Mouse (Mus musculus): ENCODE data around the gene Arf3. TPM values are rescaled to one million over a fixed set of nuclear protein-coding genes. Genes with fewer than 3 reads are reported as not detected.

Arf3 gene
- polyA plus RNA-seq, 1 experiment = 0.14 TPM

DNA sequence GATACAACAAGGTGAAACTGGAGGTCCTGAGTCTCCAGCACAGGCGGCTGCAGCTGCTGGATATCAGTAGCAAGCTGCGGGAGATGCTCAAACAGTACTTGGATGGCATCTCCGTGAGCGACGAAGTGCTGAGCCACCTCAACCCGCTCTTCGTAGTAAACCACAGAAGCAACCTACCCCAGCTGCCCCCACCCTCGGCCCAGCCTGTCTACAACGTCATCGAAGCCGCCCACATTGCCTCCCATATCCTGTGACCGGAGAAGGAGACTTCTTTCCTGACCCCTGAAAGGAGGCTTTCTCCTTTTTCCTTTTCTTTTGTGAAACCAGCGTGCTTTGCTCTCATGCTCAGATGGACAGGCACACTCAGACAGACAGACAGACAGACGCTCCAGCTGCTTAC lies 40.2 kb downstream of the Arf3 start:
- Histone ChIP-seq H3K4me3 (replicated peaks) (no peak overlapping the region), H3K36me3 (ENCODE audit: control insufficient read depth) (no peaks in the 10 kb centered on the region), H3K27me3 (ENCODE audit: control insufficient read depth) (peaks cover 47% of the 10 kb centered on the region), H3K9me3 (ENCODE audit: control insufficient read depth, low read length) (no peaks in the 10 kb centered on the region), H3K4me1 (ENCODE audit: control insufficient read depth) (peaks cover 7% of the 10 kb centered on the region)
- TF ChIP-seq GATA1 (IDR thresholded peaks at IDR 0.05; ENCODE audit: low read length) (no peak), TAL1 (IDR thresholded peaks at IDR 0.05; ENCODE audit: low read length) (no peak)

DNA sequence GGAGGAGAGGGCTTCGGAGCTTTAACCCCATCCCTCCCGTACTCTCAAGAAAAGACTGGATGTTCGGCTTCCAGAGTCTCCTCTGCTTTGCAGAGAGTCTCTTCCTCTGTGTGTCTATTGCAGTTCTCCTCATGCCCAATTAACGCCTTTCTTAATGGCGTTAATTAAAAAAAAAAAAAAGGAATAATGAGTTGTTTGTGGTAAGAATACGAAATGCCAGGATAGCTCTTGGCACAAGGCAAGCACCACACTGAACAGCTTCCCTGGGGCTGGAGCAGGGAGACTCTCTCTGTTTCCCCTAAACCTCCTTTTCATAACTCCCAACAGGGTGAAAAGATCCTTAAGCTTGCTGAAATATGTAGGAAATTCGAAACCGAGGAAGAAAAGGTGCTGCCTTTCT lies 40.8 kb downstream of the Arf3 start:
- peaks cover 43% of the 10 kb centered on the region for H3K27me3 ChIP-seq (ENCODE audit: control insufficient read depth)
- no peaks in the 10 kb centered on the region for H3K36me3 ChIP-seq (ENCODE audit: control insufficient read depth)
- no peaks in the 10 kb centered on the region for H3K9me3 ChIP-seq (ENCODE audit: control insufficient read depth, low read length)
- peaks cover under 1% of the 10 kb centered on the region; the same call in 1 of the 2 replicates for H3K4me1 ChIP-seq (ENCODE audit: control insufficient read depth)
- TF ChIP-seq GATA1 (IDR thresholded peaks at IDR 0.05; ENCODE audit: low read length) = no peak
- TF ChIP-seq TAL1 (IDR thresholded peaks at IDR 0.05; ENCODE audit: low read length) = no peak
- H3K4me3 ChIP-seq (replicated peaks) = no peak overlapping the region

DNA sequence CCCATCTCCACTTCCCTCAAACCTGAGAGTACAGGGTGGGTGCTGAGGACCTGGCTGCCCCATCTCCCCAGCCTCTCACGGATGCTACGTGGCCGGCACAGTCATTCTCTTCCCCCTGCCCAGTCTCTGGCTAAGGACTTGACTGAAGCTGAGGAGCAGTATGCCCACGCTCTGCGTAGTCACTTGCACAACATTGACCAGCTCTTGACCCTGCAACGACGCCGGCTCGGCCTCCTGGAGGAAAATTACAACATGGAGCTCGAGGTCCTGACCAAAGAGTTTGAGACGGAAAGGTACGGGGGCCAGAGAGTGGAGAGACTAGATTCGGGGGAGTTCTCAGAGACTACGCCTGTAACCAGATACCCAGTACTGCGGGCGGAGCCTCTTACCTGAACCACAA lies 45.7 kb downstream of the Arf3 start:
- no peak for TF ChIP-seq TAL1 (IDR thresholded peaks at IDR 0.05; ENCODE audit: low read length)
- no peak for TF ChIP-seq GATA1 (IDR thresholded peaks at IDR 0.05; ENCODE audit: low read length)
- Histone ChIP-seq H3K36me3 (ENCODE audit: control insufficient read depth) (no peaks in the 10 kb centered on the region), H3K9me3 (ENCODE audit: control insufficient read depth, low read length) (no peaks in the 10 kb centered on the region), H3K4me3 (replicated peaks) (no peak overlapping the region), H3K27me3 (ENCODE audit: control insufficient read depth) (peaks cover 16% of the 10 kb centered on the region), H3K4me1 (ENCODE audit: control insufficient read depth) (no peaks in the 10 kb centered on the region)

DNA sequence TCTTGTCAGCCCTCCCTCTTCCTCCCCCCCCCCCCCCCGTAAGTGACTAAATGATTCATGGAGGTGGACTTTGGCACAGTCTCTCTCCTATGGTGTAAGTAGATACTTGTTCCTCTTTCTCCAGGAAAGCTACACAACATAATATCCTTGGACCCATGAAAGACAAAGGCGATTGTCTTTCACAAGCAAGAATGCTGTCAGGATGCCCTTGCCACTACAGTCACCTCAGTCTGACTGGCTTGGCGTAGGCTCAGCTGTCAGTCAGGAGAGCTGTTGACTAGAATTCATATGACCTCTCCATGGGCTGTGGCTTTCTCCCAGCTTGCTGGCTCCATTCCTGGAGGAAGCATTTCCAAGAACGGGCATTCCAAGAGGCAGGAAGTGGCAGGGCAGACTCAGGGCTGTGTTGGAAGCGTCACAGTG lies 48.8 kb downstream of the Arf3 start:
- Histone ChIP-seq H3K9me3 (ENCODE audit: control insufficient read depth, low read length) (no peaks in the 10 kb centered on the region), H3K36me3 (ENCODE audit: control insufficient read depth) (no peaks in the 10 kb centered on the region), H3K4me1 (ENCODE audit: control insufficient read depth) (no peaks in the 10 kb centered on the region), H3K4me3 (replicated peaks) (no peak overlapping the region), H3K27me3 (ENCODE audit: control insufficient read depth) (peaks cover 8% of the 10 kb centered on the region)
- no peak for TF ChIP-seq TAL1 (IDR thresholded peaks at IDR 0.05; ENCODE audit: low read length)
- TF ChIP-seq GATA1 (IDR thresholded peaks at IDR 0.05; ENCODE audit: low read length) = no peak

DNA sequence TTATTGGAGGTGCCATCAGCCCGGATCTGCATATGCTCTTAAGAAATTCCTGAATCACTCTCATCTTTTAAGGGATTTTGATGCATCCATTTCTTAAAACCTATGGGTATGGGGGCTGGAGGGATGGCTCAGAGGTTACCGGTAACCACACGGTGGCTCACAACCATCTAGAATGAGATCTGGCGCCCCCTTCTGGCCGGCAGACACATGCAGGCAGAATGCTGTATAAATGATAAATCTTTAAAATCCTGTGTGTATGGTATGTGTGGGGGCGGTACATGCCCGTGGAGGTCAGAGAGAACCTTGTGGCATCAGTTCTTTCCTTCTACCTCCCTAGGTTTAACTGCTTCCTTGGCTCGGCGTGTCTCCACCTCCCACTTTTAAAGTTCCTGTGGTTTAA lies 52.6 kb downstream of the Arf3 start:
- Histone ChIP-seq H3K4me1 (ENCODE audit: control insufficient read depth) (peaks cover 3% of the 10 kb centered on the region), H3K27me3 (ENCODE audit: control insufficient read depth) (peaks cover 24% of the 10 kb centered on the region), H3K36me3 (ENCODE audit: control insufficient read depth) (no peaks in the 10 kb centered on the region), H3K4me3 (replicated peaks) (no peak overlapping the region), H3K9me3 (ENCODE audit: control insufficient read depth, low read length) (no peaks in the 10 kb centered on the region)
- TF ChIP-seq GATA1 (IDR thresholded peaks at IDR 0.05; ENCODE audit: low read length) = no peak
- no peak for TF ChIP-seq TAL1 (IDR thresholded peaks at IDR 0.05; ENCODE audit: low read length)

DNA sequence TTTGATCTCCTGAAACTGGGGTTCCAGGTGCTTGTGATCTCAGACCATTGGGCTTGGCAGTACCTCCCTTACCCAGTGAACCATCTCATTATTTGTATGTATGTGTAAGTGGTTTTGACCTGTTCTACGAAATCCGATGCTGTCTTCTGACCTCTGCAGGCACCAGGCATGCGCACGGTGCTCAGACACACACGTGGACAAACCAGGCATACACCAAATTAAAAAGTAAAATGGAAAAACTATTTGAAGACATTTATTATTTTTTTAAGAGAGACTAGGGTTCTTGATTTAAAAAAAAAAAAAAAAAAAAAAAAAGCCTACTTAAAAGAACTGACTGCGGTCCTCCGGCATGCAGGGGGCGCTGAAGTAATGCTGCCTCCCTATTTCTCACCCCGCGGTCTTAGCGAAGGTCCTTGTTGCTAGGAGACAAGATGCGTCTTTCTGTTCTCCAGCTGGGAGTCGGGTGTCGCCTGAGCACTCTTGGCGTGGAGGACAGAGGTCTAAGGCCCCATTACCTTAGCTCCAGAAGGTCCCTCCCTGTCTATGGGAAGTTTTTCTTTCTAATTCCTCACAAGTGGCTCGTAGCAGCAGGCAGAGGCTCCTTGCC lies 55.1 kb downstream of the Arf3 start, which contains the start of gene Ccdc65:
TSS of gene Ccdc65 (plus strand) at position 442 of the 607 bp plus-strand sequence.
- Histone ChIP-seq H3K4me3 (replicated peaks) (peak within 1 kb of the TSS; percentile 27), H3K4me1 (ENCODE audit: control insufficient read depth) (peaks cover 3% of the 10 kb centered on the region), H3K36me3 (ENCODE audit: control insufficient read depth) (no peaks in the 10 kb centered on the region), H3K27me3 (ENCODE audit: control insufficient read depth) (peaks cover 45% of the 10 kb centered on the region), H3K9me3 (ENCODE audit: control insufficient read depth, low read length) (no peaks in the 10 kb centered on the region)
- no peak for TF ChIP-seq TAL1 (IDR thresholded peaks at IDR 0.05; ENCODE audit: low read length)
- no peak for TF ChIP-seq GATA1 (IDR thresholded peaks at IDR 0.05; ENCODE audit: low read length)

DNA sequence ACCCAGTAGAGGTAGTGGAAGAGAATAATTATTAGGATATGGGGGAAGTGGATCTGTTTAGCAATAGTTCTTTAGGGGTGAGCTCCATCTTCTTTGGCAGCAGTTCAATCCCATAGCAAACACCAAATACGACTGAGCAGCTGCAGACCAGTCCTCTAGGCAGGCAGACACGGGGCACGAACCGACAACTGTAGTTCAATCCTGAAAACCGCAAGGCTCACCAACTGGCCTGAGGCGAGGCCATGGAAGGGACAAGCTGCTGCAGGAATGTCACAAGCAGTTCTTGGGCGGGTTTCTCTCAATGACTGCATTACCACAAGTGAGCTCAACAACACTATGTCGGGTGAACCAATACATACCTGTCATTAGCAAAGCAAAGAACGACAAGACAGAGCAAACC lies 58.7 kb downstream of the Arf3 start:
- Histone ChIP-seq H3K4me1 (ENCODE audit: control insufficient read depth) (peaks cover 6% of the 10 kb centered on the region), H3K4me3 (replicated peaks) (no peak overlapping the region), H3K36me3 (ENCODE audit: control insufficient read depth) (no peaks in the 10 kb centered on the region), H3K27me3 (ENCODE audit: control insufficient read depth) (peaks cover 79% of the 10 kb centered on the region), H3K9me3 (ENCODE audit: control insufficient read depth, low read length) (no peaks in the 10 kb centered on the region)
- TF ChIP-seq TAL1 (IDR thresholded peaks at IDR 0.05; ENCODE audit: low read length) (no peak), GATA1 (IDR thresholded peaks at IDR 0.05; ENCODE audit: low read length) (no peak)

DNA sequence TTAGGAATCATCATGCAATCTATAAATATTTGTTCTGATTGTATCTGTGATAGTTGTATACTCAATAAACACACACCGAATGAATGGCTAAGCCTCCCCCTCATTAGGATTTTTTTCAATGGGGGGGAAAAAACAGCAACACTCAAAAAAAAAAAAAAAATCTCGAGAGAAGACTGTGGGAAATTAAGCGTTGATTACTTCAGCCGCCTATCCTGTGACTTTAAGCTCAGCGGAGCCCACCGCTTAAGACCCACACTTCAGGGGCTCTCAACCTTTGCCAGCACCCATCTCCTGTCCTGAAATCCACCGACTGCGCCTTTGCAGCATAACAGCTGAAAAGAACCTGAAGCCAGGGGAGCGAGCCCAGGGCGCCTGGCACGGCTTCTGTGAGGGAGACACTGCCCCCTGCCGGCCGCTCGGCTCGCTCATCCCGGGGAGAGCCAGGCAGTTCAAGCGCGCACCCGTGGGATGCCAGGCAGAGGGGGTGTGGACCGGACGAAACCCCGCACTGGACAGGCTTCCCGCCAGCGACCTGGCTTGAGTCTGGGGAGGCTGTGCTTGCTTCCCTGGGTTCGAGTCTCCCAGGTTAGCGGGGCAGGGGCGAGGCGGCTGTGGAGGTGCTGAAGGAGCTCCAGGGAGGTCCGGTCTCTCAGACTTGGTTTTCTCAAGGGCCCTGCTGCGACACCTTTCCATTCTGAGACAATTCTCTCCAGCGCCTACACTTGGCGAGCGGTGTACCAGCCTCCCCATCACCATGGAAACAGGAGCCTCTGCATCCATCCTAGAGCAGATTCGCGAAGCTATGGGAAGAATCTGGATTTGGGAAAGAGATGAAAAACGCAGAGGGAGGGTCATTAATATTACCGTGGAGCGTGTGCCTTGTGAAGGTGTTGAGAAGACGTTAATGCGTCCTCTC lies 63.6 kb downstream of the Arf3 start:
- Histone ChIP-seq H3K4me1 (ENCODE audit: control insufficient read depth) (peaks cover 5% of the 10 kb centered on the region), H3K4me3 (replicated peaks) (no peak overlapping the region), H3K36me3 (ENCODE audit: control insufficient read depth) (no peaks in the 10 kb centered on the region), H3K27me3 (ENCODE audit: control insufficient read depth) (peaks cover 67% of the 10 kb centered on the region), H3K9me3 (ENCODE audit: control insufficient read depth, low read length) (no peaks in the 10 kb centered on the region)
- TF ChIP-seq TAL1 (IDR thresholded peaks at IDR 0.05; ENCODE audit: low read length) (no peak), GATA1 (IDR thresholded peaks at IDR 0.05; ENCODE audit: low read length) (no peak)

DNA sequence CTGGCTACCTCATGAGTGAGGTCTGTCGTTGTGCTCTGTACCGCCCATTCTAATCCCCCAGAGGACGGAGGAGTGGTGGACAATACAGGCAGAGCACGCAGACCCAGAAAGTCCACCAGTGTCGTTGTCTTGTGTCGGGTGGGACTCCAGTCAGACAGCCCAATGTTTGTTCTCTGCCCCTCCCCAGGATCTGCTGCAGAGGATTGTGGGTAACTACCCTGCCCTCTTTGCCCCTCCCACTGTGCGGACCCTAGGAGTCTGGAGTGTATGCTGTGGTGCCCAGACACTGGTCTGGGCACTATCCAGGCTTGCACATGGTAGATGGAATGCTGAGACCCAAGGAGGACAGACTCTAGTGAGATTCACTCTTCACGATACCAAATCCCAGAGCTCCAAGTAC lies 66.8 kb downstream of the Arf3 start:
- no peak overlapping the region for H3K4me3 ChIP-seq (replicated peaks)
- peaks cover 47% of the 10 kb centered on the region for H3K27me3 ChIP-seq (ENCODE audit: control insufficient read depth)
- no peaks in the 10 kb centered on the region for H3K36me3 ChIP-seq (ENCODE audit: control insufficient read depth)
- TF ChIP-seq TAL1 (IDR thresholded peaks at IDR 0.05; ENCODE audit: low read length) (no peak), GATA1 (IDR thresholded peaks at IDR 0.05; ENCODE audit: low read length) (no peak)
- no peaks in the 10 kb centered on the region for H3K9me3 ChIP-seq (ENCODE audit: control insufficient read depth, low read length)
- H3K4me1 ChIP-seq (ENCODE audit: control insufficient read depth) = peaks cover 5% of the 10 kb centered on the region

Data from erythroblast, embryonic 14.5 days (primary cell).